Mouse (Mus musculus): ENCODE measurements at regions not wholly inside any gene's neighbourhood (a gene's known extent, or its start where the extent isn't known, plus 50 kb on each side); places are given as distances from the start of the nearest gene placed in this dataset.
"Not testable (repeated sequence)": the region's sequence is repeated elsewhere in the genome, so short reads cannot be mapped to it uniquely, and the experiment has no call there.

GRCm38 (mm10) chrX:82249456-82249855 lies 699.2 kb upstream of the Dmd start:
- 64% methylated on average over 1 of the region's 1 CpGs for WGBS
- not testable (repeated sequence) for H3K9me3 ChIP-seq (replicated peaks; ENCODE audit: low read length); H3K36me3 ChIP-seq (ENCODE audit: insufficient read depth, low read length); H3K4me3 ChIP-seq (replicated peaks; ENCODE audit: low read depth, low read length); H3K27me3 ChIP-seq (ENCODE audit: insufficient read depth, low read length); DNase-seq (ENCODE audit: low spot score); ATAC-seq (replicated peaks; ENCODE audit: low FRiP score, low read depth); H3K4me2 ChIP-seq (ENCODE audit: low read length); H3K9ac ChIP-seq (ENCODE audit: low read depth, low read length); H3K27ac ChIP-seq; H3K4me1 ChIP-seq (replicated peaks; ENCODE audit: insufficient read depth, low read length)

GRCm38 (mm10) chrX:82282376-82282775 lies 666.3 kb upstream of the Dmd start:
- WGBS, result 79% methylated on average over 4 of the region's 4 CpGs
- H3K4me2 ChIP-seq (ENCODE audit: low read length); H3K27me3 ChIP-seq (ENCODE audit: insufficient read depth, low read length); H3K36me3 ChIP-seq (ENCODE audit: insufficient read depth, low read length); H3K27ac ChIP-seq; ATAC-seq (replicated peaks; ENCODE audit: low FRiP score, low read depth); DNase-seq (ENCODE audit: low spot score); H3K9ac ChIP-seq (ENCODE audit: low read depth, low read length); H3K4me3 ChIP-seq (replicated peaks; ENCODE audit: low read depth, low read length); H3K4me1 ChIP-seq (replicated peaks; ENCODE audit: insufficient read depth, low read length); H3K9me3 ChIP-seq (replicated peaks; ENCODE audit: low read length): not testable (repeated sequence)

- Histone ChIP-seq H3K27ac (no peak overlapping the region), H3K9me3 (replicated peaks; ENCODE audit: low read length) (no peaks in the 10 kb centered on the region), H3K9ac (ENCODE audit: low read depth, low read length) (no peak overlapping the region), H3K4me3 (replicated peaks; ENCODE audit: low read depth, low read length) (peak overlapping the region; percentile 14; the same call in 1 of the 2 replicates), H3K36me3 (ENCODE audit: insufficient read depth, low read length) (no peaks in the 10 kb centered on the region), H3K27me3 (ENCODE audit: insufficient read depth, low read length) (no peaks in the 10 kb centered on the region), H3K4me2 (ENCODE audit: low read length) (peak overlapping the region; percentile 38), H3K4me1 (replicated peaks; ENCODE audit: insufficient read depth, low read length) (no peaks in the 10 kb centered on the region)
- no peak for ATAC-seq (replicated peaks; ENCODE audit: low FRiP score, low read depth)
- WGBS, result 25% methylated on average over 18 of the region's 18 CpGs
- no peak for TF ChIP-seq CTCF (IDR thresholded peaks at IDR 0.05; ENCODE audit: low read depth)
- DNase-seq (ENCODE audit: low spot score), result no peak
These were observed 637.7 kb upstream of the Dmd start for GRCm38 (mm10) chrX:82310764-82311492.

All from kidney, postnatal 0 days (tissue).